Mouse (Mus musculus) heart, postnatal 10 days (tissue): Measurements from ENCODE around the gene Gucd1. TPM values are rescaled to one million over a fixed set of nuclear protein-coding genes. Genes with fewer than 3 reads are reported as not detected.
A peak's percentile ranks its signal among the peaks of the same experiment; 100 is the strongest.

Experiments used
- DNase-seq, 2 experiments: peaks; one replicate each; pipeline ENCODE4 v3.0.0; 2021
- intact Hi-C: fragments of 180-260 bp; cut with DNase I; formaldehyde crosslinking; loops from one replicate; pipeline ENCODE4 v1.15.1; 2025
- total RNA-seq, 2 experiments: library from RNA; stranded (reverse); gene quantifications; 2 replicates each; pipeline ENCODE4 v1.2.3; 2021

Gene Gucd1
- total RNA-seq, 2 experiments from 2014 or later = 42.8 to 44.0 TPM

- DNase-seq = no peak
- intact Hi-C loops = no loop called here
Measured at GRCm38 (mm10) chr10:75334175-75334574, 183.6 kb downstream of the Gucd1 start.

- intact Hi-C loops = no loop called here
- no peak for DNase-seq
Measured at GRCm38 (mm10) chr10:75333176-75333776, 184.5 kb downstream of the Gucd1 start.

GRCm38 (mm10) chr10:75332268-75332667, 185.5 kb downstream of the Gucd1 start:
- no peak for DNase-seq
- intact Hi-C loops = no loop called here

- DNase-seq = no peak
- intact Hi-C loops = no loop called here
Measured at GRCm38 (mm10) chr10:75328201-75328704, 189.5 kb downstream of the Gucd1 start.

- no peak for DNase-seq
- intact Hi-C loops = no loop called here
Measured at GRCm38 (mm10) chr10:75327081-75327480, 190.7 kb downstream of the Gucd1 start.

GRCm38 (mm10) chr10:75326553-75326952, 191.2 kb downstream of the Gucd1 start:
- intact Hi-C loops = no loop called here
- peak; percentile 62 to 72 for DNase-seq

- intact Hi-C loops = no loop called here
- DNase-seq = no peak
Measured at GRCm38 (mm10) chr10:75325821-75326220, 192.0 kb downstream of the Gucd1 start.

GRCm38 (mm10) chr10:75324391-75324790, 193.4 kb downstream of the Gucd1 start:
- intact Hi-C loops = no loop called here
- no peak for DNase-seq

GRCm38 (mm10) chr10:75323986-75324385, 193.8 kb downstream of the Gucd1 start:
- intact Hi-C loops = no loop called here
- no peak for DNase-seq

GRCm38 (mm10) chr10:75322966-75323365, 194.8 kb downstream of the Gucd1 start:
- DNase-seq = no peak
- intact Hi-C loops = no loop called here

- intact Hi-C loops = no loop called here
- DNase-seq = no peak
Measured at GRCm38 (mm10) chr10:75320321-75320720, 197.5 kb downstream of the Gucd1 start.

- intact Hi-C loops = loop anchor here (2.0 to 5.0 kb wide), 4 partner anchors 41 to 169 kb away; no protein-coding TSS in a partner anchor
- DNase-seq = no peak
Measured at GRCm38 (mm10) chr10:75318206-75318605, 199.6 kb downstream of the Gucd1 start.

- intact Hi-C loops = loop anchor here (2.0 to 5.0 kb wide), 5 partner anchors 40 to 170 kb away; no protein-coding TSS in a partner anchor
- peak; percentile 87 to 88 for DNase-seq
Measured at GRCm38 (mm10) chr10:75316908-75317761, 200.6 kb downstream of the Gucd1 start.

GRCm38 (mm10) chr10:75316872-75316907, 201.1 kb downstream of the Gucd1 start, which contains the start of gene Adora2a:
Adora2a (plus strand) TSS chr10:75316877.
- intact Hi-C loops = loop anchor here (2.0 to 5.0 kb wide), 5 partner anchors 39 to 171 kb away; no protein-coding TSS in a partner anchor
- no peak for DNase-seq

- DNase-seq = peak; percentile 37 to 53
- intact Hi-C loops = loop anchor here (2.0 to 5.0 kb wide), 5 partner anchors 39 to 171 kb away; no protein-coding TSS in a partner anchor
Measured at GRCm38 (mm10) chr10:75316472-75316871, 201.3 kb downstream of the Gucd1 start.

GRCm38 (mm10) chr10:75315756-75316155, 202.0 kb downstream of the Gucd1 start:
- intact Hi-C loops = loop anchor here (2.0 to 5.0 kb wide), 5 partner anchors 38 to 172 kb away; no protein-coding TSS in a partner anchor
- DNase-seq = no peak

GRCm38 (mm10) chr10:75314190-75314980, 203.4 kb downstream of the Gucd1 start:
- intact Hi-C loops = no loop called here
- DNase-seq = peak; percentile 64 to 75

- DNase-seq = no peak
- intact Hi-C loops = no loop called here
Measured at GRCm38 (mm10) chr10:75312361-75312760, 205.4 kb downstream of the Gucd1 start.

GRCm38 (mm10) chr10:75307130-75307529, 210.6 kb downstream of the Gucd1 start:
- intact Hi-C loops = no loop called here
- no peak for DNase-seq

GRCm38 (mm10) chr10:75304413-75304812, 213.4 kb downstream of the Gucd1 start:
- intact Hi-C loops = no loop called here

GRCm38 (mm10) chr10:75304049-75304405, 213.7 kb downstream of the Gucd1 start:
- DNase-seq = no peak
- intact Hi-C loops = no loop called here

More at GRCm38 (mm10) chr10:75304413-75304812, 213.4 kb downstream of the Gucd1 start:
- peak in 1 of 2 experiments; percentile 45 for DNase-seq
